Mouse (Mus musculus) cerebellum, adult 2 months (tissue): ENCODE measurements around the gene Cd70.

Experiments used
- CTCF ChIP-seq: fragments of 200-500 bp; IDR thresholded peaks from 2 replicates; pipeline ENCODE4 v1.5.1; 2011; ENCODE audit warnings: low read depth, mild to moderate bottlenecking, control low read depth, low read length, moderate library complexity, borderline replicate concordance; ENCODE audit not compliant: insufficient read depth
- POLR2A ChIP-seq: fragments of 200-500 bp; IDR thresholded peaks from 2 replicates; pipeline ENCODE4 v1.6.1; 2011; ENCODE audit warnings: low read length, control low read depth, borderline replicate concordance; ENCODE audit not compliant: insufficient read depth

- TF ChIP-seq CTCF (no peak), POLR2A (no peak)
These were observed 26.1 kb downstream of the Cd70 start for GRCm38 (mm10) chr17:57123192-57124118.
